Mouse (Mus musculus) hindbrain, postnatal 0 days (tissue): ENCODE data around the gene Mex3d. TPM values are rescaled to one million over a fixed set of nuclear protein-coding genes. Genes with fewer than 3 reads are reported as not detected.

Experiments used
- ATAC-seq: fragments of 200-750 bp; cut with Nextera tagmentation; 2 replicates; pipeline ENCODE4 v1.8.0; 2017; ENCODE audit warnings: mild to moderate bottlenecking, moderate TSS enrichment, moderate library complexity
- DNase-seq: peaks from one replicate; pipeline ENCODE4 v3.0.0-alpha.2; 2015; ENCODE audit warnings: low spot score
- H3K27ac ChIP-seq: fragments of 300-500 bp; sonication (generic); 2 replicates; pipeline ENCODE4 v1.5.1; 2014; ENCODE audit warnings: mild to moderate bottlenecking
- H3K27me3 ChIP-seq: fragments of 300-500 bp; sonication (generic); 2 replicates; pipeline ENCODE4 v1.6.1; 2014; ENCODE audit warnings: low read length, mixed read lengths; ENCODE audit not compliant: insufficient read depth
- H3K36me3 ChIP-seq: fragments of 300-500 bp; sonication (generic); 2 replicates; pipeline ENCODE4 v1.6.1; 2014; ENCODE audit warnings: low read length, mixed read lengths; ENCODE audit not compliant: insufficient read depth
- H3K4me1 ChIP-seq: fragments of 300-500 bp; sonication (generic); 2 replicates; pipeline ENCODE4 v1.6.1; 2014; ENCODE audit warnings: antibody characterized with exemption, low read length, mixed read lengths; ENCODE audit not compliant: insufficient read depth
- H3K4me2 ChIP-seq: fragments of 300-500 bp; sonication (generic); 2 replicates; pipeline ENCODE4 v1.6.1; 2014; ENCODE audit warnings: low read depth, mild to moderate bottlenecking, low read length, moderate library complexity, mixed read lengths
- H3K4me3 ChIP-seq: fragments of 300-500 bp; sonication (generic); 2 replicates; pipeline ENCODE4 v1.5.1; 2014; ENCODE audit warnings: low read length
- H3K9ac ChIP-seq: fragments of 300-500 bp; sonication (generic); replicated peaks from 2 replicates; pipeline ENCODE4 v1.6.1; 2014; ENCODE audit warnings: mild to moderate bottlenecking, low read length, moderate library complexity, mixed read lengths
- H3K9me3 ChIP-seq: fragments of 300-500 bp; sonication (generic); 2 replicates; pipeline ENCODE4 v1.6.1; 2016; ENCODE audit warnings: low read length, mixed read lengths
- CTCF ChIP-seq: IDR thresholded peaks from 2 replicates; pipeline ENCODE4 v1.5.1; 2016; ENCODE audit warnings: antibody characterized with exemption, control low read depth, low read depth
- WGBS: fragments of 180-500 bp; shearing (Covaris S2); extraction: QIAGEN DNeasy Blood & Tissue Kit; methylation state at CpG from one replicate; pipeline ENCODE4 v1.1.7; 2014; 5-methylcytosine and 5-hydroxymethylcytosine counted together
- polyA plus RNA-seq: library from polyadenylated mRNA; unstranded; fragments of >200 nt; fragmentation: Nextera tagmentation; extraction: Ambion mirVana; gene quantifications from 2 replicates; pipeline ENCODE4 v1.2.1, GENCODE M21; 2015
- total RNA-seq: library from RNA; depleted of rRNA; stranded (reverse); fragments of >200 nt; gene quantifications from 2 replicates; pipeline ENCODE4 v1.2.3, GENCODE M21; 2014

Mex3d gene
- total and polyA plus RNA-seq, 2 experiments from 2014 or later: 14.2 to 129 TPM

DNA sequence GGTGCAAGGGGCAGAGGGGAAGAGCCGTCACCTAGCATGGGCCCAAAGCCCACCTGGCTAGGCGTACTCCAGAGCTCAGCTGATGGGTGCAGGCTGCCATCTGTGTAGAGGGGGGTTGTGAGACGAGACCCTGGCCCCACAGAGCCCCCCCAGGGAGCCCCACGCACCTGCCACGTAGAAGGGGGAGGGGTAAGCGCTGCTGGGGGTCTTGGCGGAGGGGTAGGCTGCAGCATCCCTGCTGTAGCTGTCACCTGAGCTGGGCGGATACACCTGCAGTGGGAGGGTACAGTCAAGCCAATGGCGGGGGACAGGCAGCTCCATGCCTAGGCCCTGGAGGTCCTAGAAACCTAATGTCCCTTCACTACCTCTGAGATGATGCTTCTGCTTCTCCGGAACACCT, 29.9 kb upstream of the Mex3d start:
- DNase-seq: no peak
- Histone ChIP-seq H3K36me3 (peaks cover 62% of the 10 kb centered on the region), H3K27ac (peak overlapping the region; percentile 49; the same call in 1 of the 2 replicates), H3K4me3 (no peak overlapping the region), H3K9me3 (no peaks in the 10 kb centered on the region), H3K9ac (no peak overlapping the region), H3K27me3 (no peaks in the 10 kb centered on the region), H3K4me1 (0 out of 2 replicates have a peak, but pooled peaks cover 10% of the 10 kb centered on the region), H3K4me2 (no peak overlapping the region)
- WGBS: 78% methylated on average over 10 of the region's 10 CpGs
- no peak for TF ChIP-seq CTCF
- no peak for ATAC-seq

DNA sequence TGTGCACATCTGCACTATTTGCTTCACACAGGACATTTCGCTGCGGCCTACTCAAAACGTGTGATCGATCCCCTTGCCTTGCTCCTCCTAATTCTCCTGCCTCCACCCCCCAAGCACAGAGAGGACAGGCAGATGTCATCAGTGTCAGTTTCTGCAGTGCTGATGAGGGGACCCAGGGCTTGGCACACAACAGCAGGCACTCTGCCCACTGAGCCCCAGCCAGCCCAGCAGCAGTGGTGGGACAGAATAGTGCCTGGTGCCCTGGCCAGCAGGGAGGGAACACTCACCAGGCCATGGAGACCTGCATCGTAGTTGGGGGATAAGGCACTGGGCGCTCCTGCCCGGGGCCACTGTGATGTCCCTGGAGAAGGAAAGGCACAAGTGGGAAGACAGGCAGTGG, 28.1 kb upstream of the Mex3d start:
- Histone ChIP-seq H3K36me3 (peaks cover 64% of the 10 kb centered on the region), H3K27me3 (no peaks in the 10 kb centered on the region), H3K4me3 (no peak overlapping the region), H3K4me2 (no peak overlapping the region), H3K9ac (no peak overlapping the region), H3K27ac (no peak overlapping the region), H3K4me1 (0 out of 2 replicates have a peak, but pooled peaks cover 10% of the 10 kb centered on the region), H3K9me3 (no peaks in the 10 kb centered on the region)
- WGBS: 71% methylated on average over 7 of the region's 7 CpGs
- no peak for ATAC-seq
- no peak for TF ChIP-seq CTCF
- DNase-seq: no peak

DNA sequence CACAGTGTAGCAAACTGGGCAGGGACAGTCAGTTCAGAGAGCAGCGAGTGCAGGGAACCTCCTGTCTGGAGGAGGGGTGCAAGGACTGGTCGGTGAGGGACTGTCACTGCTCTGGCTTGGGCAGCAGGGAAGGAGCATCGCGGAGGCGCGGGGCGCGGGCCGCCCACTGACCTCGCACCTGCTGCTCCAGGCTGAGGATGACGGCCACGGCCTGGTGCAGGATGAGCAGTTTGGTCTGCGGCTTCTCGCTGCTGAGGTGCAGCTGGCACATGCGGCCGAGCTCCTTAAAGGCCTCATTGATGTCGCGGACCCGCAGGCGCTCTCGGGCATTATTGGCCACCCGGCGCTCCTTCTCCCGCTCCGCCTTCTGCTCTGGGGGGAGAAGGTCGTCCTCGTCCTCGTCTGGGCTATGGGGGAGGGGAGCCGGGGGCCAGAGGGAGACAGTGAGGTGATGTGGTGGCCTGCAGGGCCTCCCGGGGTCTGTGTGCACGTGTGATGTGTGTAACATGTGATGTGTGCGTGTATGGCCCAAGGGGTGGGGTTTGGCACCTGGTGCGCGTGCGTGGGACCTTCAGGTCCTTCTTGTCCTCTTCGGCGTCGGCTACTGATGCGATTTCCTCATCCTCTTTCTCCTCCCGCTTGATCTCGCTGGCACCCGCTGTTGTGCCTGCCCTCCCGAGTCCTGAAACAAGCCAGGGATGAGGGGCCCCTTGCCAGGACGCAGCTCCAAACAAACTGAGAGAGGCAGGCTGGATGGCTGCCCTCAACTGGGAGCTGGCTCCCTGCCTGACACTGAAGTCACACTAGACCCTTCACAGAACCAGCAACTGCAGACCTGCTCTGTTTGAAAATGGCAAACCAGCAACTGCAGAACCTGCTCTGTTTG, 25.4 kb upstream of the Mex3d start:
- ATAC-seq: peak; percentile 66

DNA sequence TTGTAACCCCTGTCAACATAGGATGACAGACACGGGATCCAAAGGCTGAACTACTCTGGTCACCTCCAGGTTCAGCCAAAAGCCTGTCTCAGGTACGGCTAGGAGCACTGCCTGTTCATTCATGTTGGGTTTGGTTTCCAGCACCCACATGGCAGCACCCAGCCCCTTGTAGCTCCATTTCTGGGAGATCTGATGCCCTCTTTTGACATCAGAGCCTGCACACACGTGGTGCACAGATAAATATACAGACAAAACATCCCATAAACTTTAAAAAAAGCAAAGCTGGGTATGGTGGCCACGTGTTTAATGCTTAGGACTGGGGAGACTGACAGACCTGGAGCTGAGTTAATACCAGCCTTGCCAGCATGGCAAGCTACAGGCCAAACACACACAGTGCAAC, 20.5 kb upstream of the Mex3d start:
- peaks cover 8% of the 10 kb centered on the region for H3K4me1 ChIP-seq
- no peak overlapping the region for H3K27ac ChIP-seq
- no peaks in the 10 kb centered on the region for H3K9me3 ChIP-seq
- no peak for TF ChIP-seq CTCF
- ATAC-seq (no peak), DNase-seq (no peak)
- peaks cover 23% of the 10 kb centered on the region; the same call in 1 of the 2 replicates for H3K36me3 ChIP-seq
- H3K4me2 ChIP-seq: no peak overlapping the region
- no peak overlapping the region for H3K4me3 ChIP-seq
- 44% methylated on average over 4 of the region's 4 CpGs for WGBS
- no peaks in the 10 kb centered on the region for H3K27me3 ChIP-seq
- H3K9ac ChIP-seq: no peak overlapping the region

More for the DNA sequence above, 25.4 kb upstream of the Mex3d start:
- DNase-seq: peak; percentile 86
- Histone ChIP-seq H3K9me3 (no peaks in the 10 kb centered on the region), H3K4me2 (no peak overlapping the region), H3K4me3 (no peak overlapping the region), H3K36me3 (peaks cover 58% of the 10 kb centered on the region), H3K9ac (0 out of 2 replicates have a peak overlapping the region, but pooled peaks have one; percentile 14), H3K4me1 (no peaks in the 10 kb centered on the region), H3K27ac (peak overlapping the region; percentile 62), H3K27me3 (no peaks in the 10 kb centered on the region)
- WGBS: 67% methylated on average over 44 of the region's 44 CpGs
- TF ChIP-seq CTCF: no peak

DNA sequence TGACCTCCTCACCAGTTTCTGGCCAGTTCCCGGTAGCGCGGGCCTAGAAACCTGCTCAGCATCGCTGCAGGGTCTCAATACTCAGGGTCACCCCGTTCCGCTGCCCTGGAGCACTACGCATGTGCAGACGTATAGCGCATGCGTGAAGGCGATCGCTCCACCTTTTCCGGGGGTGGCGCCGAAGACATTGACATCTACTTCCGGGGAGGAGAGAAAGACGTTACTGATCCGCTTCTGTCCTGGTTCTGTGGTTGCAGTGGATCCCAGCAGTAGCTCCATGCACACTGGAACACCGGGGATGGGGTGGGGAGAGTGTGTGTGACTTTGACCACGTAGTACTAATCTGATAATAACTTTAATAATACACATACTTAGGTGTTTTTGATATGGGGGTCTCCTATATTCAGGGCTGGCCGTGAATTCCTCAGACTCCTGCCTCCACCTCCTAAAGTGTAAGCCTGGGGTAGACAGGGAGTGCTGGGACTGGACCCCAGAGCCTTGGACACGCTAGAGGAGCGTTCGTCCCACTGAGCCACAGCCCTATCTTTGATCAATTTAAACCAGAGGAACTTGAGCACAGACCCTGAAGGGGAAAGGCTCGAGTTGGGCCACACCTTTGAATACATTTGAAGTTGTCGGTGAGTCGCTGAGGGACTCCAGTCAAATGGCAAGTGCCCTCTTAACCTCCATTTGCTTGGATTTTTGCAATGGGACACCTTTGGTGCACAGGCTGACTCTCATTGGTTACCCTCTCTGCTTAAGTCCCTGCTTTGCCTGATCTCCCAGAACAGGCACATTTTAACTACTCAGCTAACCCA, 19.4 kb upstream of the Mex3d start, which contains the start of gene Uqcr11:
TSS of gene Uqcr11 (minus strand) at position 147 of the 818 bp plus-strand sequence.
- peak within 1 kb of the TSS; percentile 97 for H3K4me2 ChIP-seq
- no peak for TF ChIP-seq CTCF
- 2% methylated on average over 27 of the region's 27 CpGs for WGBS
- DNase-seq (peak; percentile 97), ATAC-seq (peak; percentile 88)
- peaks cover 8% of the 10 kb centered on the region for H3K4me1 ChIP-seq
- peaks cover 20% of the 10 kb centered on the region; the same call in 1 of the 2 replicates for H3K36me3 ChIP-seq
- no peaks in the 10 kb centered on the region for H3K9me3 ChIP-seq
- H3K27ac ChIP-seq: peak within 1 kb of the TSS; percentile 84
- peak within 1 kb of the TSS; percentile 74 for H3K4me3 ChIP-seq
- H3K9ac ChIP-seq: peak within 1 kb of the TSS; percentile 89
- H3K27me3 ChIP-seq: no peaks in the 10 kb centered on the region

DNA sequence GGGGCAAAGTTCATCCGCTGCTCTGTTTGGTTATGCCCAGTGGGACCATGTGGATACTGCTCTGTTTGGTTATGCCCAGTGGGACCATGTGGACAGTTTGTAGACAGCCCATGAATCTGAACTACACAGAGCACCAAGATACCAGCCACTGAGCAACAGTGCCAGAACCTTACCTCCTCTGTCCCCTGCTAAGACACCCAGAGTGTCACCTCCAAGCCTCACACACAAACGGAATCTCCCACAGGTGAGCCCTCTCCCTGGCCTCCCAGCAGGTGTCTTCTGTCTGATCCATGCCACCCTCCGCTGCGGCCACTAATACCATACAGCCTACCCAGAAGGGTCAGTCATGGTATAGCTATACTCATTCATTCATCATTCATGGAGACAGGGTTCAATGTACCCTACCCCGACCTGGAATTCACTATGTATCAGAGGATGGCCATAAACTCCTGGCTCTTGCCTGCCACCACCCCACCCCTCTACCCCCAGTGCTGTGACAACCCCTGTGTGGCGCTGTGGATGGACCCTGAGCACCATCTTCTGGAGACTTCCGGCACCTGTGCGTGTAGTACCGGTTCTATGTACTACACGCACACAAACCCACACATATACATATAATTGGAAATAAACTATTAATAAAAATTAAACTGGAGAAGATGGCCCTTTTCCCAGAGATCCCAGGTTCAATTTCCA, 18.2 kb upstream of the Mex3d start:
- Histone ChIP-seq H3K27ac (peak overlapping the region; percentile 84; the same call in 1 of the 2 replicates), H3K36me3 (peaks cover 9% of the 10 kb centered on the region; the same call in 1 of the 2 replicates)

More for the DNA sequence above, 18.2 kb upstream of the Mex3d start:
- peak; percentile 43 for TF ChIP-seq CTCF
- H3K4me1 ChIP-seq: peaks cover 8% of the 10 kb centered on the region
- peak overlapping the region; percentile 97 for H3K4me2 ChIP-seq
- WGBS: 54% methylated on average over 10 of the region's 10 CpGs
- peak overlapping the region; percentile 74 for H3K4me3 ChIP-seq
- H3K27me3 ChIP-seq: no peaks in the 10 kb centered on the region
- peak overlapping the region; percentile 89 for H3K9ac ChIP-seq
- ATAC-seq: no peak
- DNase-seq: no peak
- H3K9me3 ChIP-seq: no peaks in the 10 kb centered on the region
